Mouse (Mus musculus): Measurements from ENCODE around the gene Map7.

The Map7 gene

GRCm38 (mm10) chr10:20148130-20148772 is at the start of gene Map7:
Gene Map7, plus strand, starts transcription at chr10:20148471.
- DNase-seq = peak; percentile 39

DNA sequence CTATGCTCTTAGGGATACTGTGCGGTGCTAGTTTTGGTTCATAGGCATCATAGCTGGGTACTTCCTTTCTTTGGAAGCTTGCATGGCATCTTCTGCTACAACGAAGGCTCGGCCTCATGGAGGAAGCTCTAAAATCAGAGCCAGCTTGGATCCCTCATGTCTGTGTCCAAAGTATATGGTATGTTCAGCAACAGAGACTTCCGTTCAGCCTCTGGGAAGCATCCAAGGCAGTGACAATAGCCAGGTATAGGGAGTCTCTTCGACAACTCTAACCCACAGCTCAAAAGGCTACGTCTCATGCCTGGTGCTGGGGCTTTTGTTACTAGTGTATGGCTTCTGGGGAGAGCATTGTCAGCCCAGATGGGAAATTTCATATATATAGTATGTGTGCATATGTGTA is 46.8 kb upstream of the Map7 start:
- no peak for DNase-seq

DNA sequence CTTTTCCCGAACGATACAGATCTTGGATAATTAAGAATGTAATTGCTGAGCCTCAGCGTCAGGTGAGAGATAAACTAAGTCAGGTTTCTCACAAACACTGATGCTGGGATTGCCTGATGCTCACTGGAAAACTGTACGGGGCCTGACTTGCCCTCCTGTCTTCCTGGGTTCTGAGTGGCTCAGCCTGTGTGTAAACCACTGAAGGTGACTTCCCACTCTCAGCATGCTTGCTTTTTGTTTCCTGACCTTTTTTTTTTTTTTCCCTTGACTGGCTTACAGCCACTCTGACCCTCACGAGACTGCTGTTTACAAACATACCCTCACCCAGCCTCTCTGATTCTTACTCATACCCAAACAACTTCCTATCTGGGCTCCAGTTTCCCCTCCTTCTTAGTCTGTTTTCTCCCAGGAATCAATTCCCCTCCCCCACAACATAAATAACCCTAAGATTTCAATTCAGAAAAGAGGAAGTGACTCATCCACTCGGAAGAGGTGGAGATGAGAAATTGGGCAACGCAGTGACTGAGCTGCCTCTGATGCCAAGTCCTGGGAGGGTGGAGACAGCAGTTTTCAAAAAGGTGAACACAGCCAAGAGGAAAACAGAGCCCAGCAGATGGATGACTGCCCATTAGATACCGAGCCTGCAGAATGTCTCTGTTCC is 43.9 kb upstream of the Map7 start:
- DNase-seq = no peak

DNA sequence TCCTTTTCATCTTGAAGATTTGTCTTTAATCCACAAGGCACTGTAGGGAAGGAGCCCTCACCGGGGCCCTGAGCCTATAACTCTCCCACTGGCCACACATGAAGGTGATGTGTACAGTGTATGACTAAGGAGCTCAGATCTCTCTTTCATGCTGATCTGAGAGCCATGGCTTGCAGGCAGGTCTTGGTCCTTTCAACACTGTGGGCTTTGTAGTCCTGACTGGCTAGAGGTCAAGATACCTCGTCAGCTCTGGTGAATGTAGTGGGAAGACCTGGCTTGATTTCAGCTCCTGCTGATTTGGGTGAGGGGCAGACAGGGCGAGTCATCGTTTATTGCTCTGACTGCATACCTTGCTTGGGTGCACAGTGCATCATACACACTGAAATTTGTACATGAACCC is 42.7 kb upstream of the Map7 start:
- DNase-seq = no peak

DNA sequence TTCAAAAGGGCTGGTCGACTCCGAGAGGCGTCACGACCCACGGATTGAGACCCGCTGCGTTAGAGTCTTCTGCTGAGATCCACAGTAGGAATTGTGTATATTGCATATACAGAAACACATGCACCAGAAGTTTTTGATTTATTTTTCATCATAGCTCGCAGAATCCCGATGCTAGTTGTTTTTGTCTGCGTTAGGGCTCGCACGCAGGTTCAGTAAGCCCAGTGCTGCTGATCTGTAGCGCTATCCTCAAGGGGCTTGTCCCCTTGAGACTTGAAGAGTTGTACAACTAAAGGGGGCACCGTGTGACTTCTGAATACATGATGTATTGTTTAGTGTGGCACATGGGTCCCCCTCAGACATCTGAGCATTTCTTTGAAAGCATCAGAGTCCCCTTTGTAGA is 41.2 kb upstream of the Map7 start:
- DNase-seq = no peak

GRCm38 (mm10) chr10:20111508-20111907 is 36.8 kb upstream of the Map7 start:
- no peak for DNase-seq

DNA sequence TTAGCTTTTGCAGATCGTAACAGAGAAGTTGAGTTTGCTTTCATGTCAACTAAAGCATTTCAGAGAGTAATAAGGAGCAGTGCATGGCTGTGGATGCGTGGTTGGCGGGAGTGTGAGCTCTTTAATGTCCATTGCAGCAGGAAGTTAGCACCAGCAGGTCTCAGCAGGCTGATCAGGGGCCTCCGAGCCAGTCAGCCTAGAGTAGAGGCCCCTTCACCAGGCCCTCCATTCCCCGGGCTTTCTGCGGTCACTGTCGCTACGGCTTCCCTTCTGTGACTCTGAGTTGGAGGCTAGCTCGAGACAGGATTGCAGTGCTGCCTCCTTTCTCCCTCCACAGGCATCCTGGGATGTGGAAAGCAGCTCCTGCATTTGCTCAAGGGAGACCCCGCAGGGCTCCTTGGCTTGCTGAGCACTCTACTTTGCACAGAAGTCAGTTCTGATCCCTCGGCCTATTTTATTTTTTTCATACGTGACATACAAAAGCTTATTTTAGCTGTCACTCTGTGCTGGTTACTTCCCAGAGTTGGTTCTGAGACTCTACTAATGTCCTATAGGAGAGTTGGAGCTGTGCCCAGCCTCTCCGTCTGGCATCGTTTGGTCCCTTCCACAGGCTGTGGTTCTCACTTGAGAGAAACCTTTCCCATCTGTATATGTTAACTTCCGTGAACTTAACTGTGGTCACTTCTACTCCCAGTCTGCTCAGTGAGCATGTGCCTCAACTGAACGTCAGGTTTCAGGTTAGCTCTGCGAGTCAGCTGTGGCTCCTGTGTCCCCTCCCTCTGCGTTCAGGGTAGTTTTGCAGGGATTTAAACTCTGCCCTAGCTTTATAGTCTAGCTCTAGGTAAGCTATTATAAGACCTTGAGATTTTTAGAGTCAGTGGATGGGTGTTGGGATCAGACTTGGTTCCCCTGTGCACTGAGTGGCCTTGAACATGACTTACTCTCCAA is 36.0 kb upstream of the Map7 start:
- peak; percentile 41 for DNase-seq

DNA sequence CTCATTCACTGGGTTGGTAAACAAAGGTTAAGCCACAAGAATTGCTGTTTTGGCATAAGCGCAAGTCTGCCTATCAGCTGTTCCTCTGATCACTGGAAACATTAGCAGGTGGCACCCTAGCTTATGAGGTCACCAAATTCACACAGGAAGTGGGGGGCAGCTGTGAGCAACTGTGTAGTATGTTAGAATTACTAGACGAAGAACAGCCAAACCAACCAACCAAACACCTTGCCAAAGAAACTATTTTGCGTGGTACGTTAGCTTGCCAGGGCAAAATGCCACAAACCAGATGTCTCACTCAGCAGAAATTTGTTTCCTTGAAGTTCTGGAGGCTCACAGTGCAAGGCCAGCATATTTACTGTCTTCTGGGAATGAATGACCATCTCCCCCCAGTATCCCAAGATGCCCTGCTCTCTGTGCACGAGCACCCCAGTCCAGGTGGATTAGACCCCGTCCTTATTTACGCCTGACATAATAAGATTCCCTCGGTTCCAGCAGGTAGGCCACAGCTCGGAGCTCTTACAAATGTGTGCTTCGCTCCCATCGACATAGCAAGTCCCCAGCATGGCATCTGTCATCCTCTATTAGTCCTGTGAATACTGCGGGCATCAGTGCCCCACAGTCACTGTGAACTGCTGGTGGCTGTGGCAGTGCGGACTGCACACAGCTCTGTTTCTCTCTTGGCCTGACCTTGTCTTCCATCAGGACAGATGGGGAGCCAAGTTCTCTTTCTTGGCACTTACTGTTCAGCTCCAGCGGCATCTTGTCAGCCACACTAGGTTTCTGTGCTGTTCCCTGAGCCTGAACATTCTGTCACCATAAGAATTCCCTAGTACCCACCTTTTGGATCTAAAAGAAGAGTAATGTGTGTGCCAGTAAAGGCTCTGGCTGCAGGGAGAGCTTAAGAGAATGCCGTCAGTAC is 28.5 kb upstream of the Map7 start:
- DNase-seq = no peak

DNA sequence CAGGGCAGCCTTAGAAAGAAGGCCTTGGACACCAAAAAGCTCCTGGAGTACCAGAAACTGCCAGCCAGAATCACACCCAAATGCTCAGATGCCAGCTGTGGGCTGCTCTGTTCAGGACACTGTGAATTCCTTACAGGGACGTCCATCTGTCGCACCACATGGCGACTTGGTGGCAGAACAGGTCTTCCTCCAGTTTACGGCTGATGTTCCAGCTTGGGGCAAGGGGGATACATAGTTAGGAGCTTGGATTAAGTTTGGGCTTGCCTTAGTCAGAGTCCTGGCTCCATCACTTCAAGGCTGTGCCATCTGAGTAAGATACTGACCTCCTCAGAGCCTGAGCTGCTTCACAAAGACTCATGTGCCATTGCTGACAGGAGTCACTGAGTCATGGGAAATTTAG is 26.3 kb upstream of the Map7 start:
- no peak for DNase-seq

GRCm38 (mm10) chr10:20123401-20123800 is 24.9 kb upstream of the Map7 start:
- no peak for DNase-seq

DNA sequence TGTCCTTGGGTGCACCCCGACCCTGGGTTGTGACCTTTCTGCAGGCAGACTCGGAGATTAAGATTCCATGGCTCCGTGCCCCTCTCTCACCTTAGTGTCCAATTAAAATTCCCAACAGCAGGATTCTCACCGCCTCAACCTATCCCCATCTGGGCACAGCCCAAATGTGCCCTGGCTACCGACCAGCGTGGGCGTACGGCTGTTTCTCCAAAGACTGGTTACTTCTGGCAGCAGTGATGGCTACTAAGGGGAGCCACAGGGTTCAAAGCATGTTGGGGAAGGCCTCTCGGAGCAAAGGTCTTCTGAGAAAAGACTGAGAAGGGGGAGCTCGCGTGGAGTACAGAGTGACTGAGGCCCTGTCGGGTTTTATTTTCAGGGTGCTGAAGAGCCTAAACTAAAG is 23.7 kb upstream of the Map7 start:
- DNase-seq = no peak

DNA sequence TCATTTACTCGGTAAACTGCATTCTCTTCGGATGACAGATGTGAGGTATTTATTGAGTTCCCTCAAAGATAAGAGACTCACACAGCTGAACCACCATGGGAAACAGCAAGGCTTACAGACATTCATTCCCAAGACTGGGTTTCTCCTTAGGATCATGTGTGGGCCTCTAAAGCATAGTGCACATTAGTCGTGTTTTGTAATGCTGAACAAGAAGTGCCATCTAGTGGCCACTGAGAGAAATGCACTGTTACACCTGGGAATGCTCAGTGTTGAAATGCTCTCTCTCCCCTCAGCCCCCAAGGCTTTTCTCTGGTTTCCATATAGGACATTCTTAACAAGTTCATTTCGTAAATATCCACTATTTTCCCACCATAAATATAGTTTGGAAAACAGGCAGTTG is 23.0 kb upstream of the Map7 start:
- peak; percentile 58 for DNase-seq

GRCm38 (mm10) chr10:20132933-20133652 is 15.2 kb upstream of the Map7 start:
- DNase-seq = no peak

- DNase-seq = no peak
These were observed 12.8 kb upstream of the Map7 start for GRCm38 (mm10) chr10:20135350-20136058.

- DNase-seq = no peak
These were observed 11.8 kb upstream of the Map7 start for GRCm38 (mm10) chr10:20136505-20136904.

DNA sequence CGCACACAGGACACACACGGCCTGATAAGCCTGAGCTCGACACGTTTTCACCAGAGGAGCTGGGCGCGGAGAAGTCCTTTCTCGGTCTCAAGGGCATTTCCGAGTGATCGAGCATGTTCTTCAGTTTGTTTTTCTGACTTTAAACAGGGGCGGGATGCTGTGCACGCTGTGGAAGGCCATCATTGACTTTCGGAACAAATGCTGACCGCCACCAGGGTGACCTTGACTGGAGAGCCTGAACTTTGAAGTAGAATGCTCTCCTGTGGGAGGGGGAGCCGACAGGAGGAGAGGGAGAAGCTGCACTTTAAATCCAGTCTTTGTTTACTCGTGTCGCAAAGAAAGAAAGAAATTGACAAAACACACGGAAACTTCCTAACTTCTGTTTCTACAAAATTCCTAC is 6.9 kb upstream of the Map7 start:
- no peak for DNase-seq

DNA sequence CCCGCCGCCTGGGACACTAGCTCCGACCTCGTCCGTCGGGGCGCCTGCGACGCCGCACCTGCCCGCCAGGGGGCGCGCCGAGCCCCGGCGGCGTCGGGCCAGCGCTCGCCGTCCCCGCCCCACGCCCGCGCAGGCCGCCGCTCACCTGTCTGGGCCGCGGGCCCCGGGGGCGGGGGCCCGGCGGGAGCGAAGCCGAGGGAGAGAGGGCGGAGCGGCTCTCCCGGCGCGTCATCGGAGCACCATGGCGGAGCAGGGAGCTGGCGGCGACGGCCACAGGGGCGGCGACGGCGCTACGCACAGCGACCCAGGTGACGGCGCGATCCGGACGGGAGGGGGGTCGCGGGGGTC is 476 bp downstream of the Map7 start:
- DNase-seq = no peak

- DNase-seq = peak; percentile 64
These were observed 1.0 kb downstream of the Map7 start for GRCm38 (mm10) chr10:20149121-20149834.

GRCm38 (mm10) chr10:20149835-20150355 is 1.6 kb downstream of the Map7 start:
- DNase-seq = no peak

DNA sequence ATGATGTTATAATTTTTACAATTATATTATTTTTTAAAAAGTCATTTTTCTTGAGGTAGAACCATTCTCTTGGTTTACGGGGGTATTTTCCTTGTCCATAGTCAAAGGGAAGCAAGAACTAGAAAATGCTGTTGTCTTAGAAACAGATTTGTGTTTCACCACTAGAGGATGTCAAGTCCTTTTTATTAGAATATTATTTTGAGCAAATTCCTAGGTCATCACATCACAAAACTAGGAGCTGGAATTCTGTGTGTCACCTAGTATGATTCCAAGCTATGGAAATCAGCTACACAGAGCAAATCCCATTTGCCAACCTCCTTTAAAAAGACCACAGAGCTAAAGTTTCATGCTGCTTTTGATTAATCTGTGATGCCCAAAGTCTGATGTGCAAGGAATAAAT is 3.9 kb downstream of the Map7 start:
- no peak for DNase-seq

- DNase-seq = no peak
These were observed 5.2 kb downstream of the Map7 start for GRCm38 (mm10) chr10:20153507-20153906.

Data from right cerebral cortex, postnatal 14 days (tissue).